Mouse (Mus musculus): ENCODE results near the gene Zfp563.
A peak's percentile ranks its signal among the peaks of the same experiment; 100 is the strongest.

Gene Zfp563

DNA sequence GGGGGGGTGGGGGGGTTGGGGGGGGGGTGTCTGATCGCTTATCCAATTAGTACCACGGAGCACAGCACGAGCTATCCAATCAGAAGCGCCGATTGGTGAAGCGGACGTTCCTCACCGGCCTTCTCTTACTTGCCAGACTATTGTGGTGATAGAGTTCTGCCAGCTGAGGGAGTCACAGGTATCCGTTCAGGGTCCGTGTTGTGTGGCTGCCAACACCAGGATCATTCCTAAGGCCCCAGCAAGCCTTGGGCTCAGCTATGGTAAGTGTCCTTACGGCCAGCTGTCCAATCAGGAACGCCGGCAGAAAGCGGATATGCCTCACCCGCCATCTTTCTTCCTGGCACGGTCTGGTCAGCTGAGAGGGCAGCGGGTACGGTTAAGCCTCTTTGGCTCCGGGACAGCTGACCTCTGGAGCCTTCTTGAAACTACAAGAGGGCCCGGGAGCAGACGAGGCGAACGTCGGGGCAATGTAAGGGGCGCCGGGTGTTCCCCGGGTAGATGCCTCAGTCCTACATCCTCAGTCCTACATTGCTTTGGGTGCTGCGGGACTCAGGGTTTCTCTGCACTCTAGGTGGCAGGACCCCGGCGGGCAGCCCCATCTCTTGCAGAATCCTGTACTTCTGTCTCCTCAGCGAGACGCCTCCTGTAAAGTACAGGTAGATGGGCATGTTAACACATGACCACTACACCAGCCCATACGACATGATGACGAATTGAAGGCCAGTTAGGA, at the start of gene Zfp563:
Zfp563 (plus strand) TSS at position 91 of the 730 bp plus-strand sequence.
- no peaks in the 10 kb centered on the region for H3K27me3 ChIP-seq (ENCODE audit: control insufficient read depth, insufficient read depth, low read length, poor library complexity, severe bottlenecking)
- no peaks in the 10 kb centered on the region for H3K36me3 ChIP-seq (ENCODE audit: control insufficient read depth, insufficient read depth, low read length, poor library complexity, severe bottlenecking)
- DNase-seq (ENCODE audit: low read depth, low spot score) = peak; percentile 88

DNA sequence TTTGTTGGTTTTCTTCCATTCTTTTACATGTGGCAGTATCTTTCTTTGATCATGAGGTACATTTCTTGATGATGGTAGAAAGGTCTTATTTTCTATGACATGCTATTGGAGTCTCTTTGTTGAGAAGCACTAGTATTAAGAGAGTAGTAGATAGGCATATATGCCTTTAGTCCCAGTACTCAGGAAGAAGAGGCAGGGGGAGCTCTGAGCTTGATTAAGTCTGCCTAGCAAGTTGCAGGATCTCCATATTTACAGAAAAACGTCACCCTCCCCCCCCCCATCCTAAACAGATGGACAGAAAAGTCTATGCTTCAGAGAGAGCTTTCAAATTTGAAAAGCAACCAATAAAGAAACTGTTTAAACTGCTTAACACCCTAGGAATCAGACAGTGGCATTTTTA, 30.3 kb upstream of the Zfp563 start:
- no peaks in the 10 kb centered on the region for H3K36me3 ChIP-seq (ENCODE audit: control insufficient read depth, insufficient read depth, low read length, poor library complexity, severe bottlenecking)

DNA sequence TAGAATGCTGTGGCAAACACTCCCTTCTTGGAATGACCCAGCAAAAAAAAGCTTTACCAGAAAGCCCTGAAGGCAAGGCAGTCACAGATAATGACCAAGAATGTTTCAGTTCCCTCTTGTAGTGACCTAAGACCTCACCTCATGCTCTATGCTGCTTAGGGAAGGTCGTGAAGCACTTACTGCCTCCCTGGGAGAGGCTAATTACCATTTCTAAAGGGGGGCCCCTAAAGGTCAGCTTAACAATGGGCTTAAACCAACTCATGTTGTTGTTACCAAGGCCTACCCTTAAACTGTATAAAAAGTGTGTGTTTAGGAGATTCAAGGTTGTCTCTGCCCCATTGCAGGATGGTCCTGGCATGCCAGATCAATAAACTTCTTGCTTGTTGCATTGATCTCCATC, 26.1 kb upstream of the Zfp563 start:
- no peak for DNase-seq (ENCODE audit: low read depth, low spot score)
- H3K36me3 ChIP-seq (ENCODE audit: control insufficient read depth, insufficient read depth, low read length, poor library complexity, severe bottlenecking) = no peaks in the 10 kb centered on the region
- H3K27me3 ChIP-seq (ENCODE audit: control insufficient read depth, insufficient read depth, low read length, poor library complexity, severe bottlenecking) = no peaks in the 10 kb centered on the region

More for the DNA sequence above, 30.3 kb upstream of the Zfp563 start:
- peak; percentile 3 for DNase-seq (ENCODE audit: low read depth, low spot score)
- no peaks in the 10 kb centered on the region for H3K27me3 ChIP-seq (ENCODE audit: control insufficient read depth, insufficient read depth, low read length, poor library complexity, severe bottlenecking)

DNA sequence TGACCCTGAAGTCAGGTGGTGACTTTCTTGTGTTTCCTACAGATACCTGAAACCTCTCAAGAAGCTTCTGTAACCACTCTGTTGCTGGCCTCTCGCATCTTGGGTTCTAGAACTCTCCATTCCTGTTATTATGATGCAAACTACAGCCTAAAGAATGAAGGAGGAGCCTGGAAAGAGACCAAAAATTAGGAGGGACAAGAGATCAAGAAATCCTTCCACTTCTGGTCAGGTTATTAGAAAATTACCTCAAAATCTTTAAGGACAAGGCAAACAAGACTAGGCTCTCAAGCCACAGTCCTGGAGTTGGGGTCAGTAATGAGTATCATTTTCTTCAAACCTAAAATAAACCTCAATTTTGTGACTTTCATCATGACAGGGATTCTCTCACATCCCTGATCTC, 21.2 kb upstream of the Zfp563 start, which contains the start of gene 4921501E09Rik:
4921501E09Rik (minus strand) TSS at position 101 of the 400 bp plus-strand sequence.
- no peak for DNase-seq (ENCODE audit: low read depth, low spot score)
- H3K36me3 ChIP-seq (ENCODE audit: control insufficient read depth, insufficient read depth, low read length, poor library complexity, severe bottlenecking) = no peaks in the 10 kb centered on the region
- no peaks in the 10 kb centered on the region for H3K27me3 ChIP-seq (ENCODE audit: control insufficient read depth, insufficient read depth, low read length, poor library complexity, severe bottlenecking)

DNA sequence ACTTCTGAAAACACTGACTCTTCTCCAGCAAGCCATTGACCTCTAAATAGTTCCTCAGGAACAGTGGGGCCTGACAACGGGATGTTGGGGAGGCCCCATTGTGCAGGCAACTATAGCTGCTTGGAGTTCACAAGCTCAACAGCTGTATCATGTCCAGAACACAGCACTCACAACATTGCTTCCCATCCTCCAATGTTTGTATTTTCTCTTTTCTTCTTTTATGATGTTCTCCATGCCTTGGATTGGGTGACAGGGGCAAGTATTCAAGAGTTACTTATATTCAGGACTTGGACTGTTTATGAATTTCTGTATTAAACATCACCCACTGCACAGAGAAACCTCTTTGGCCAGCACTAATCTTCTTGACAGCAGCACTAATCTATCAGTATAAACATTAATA, 2.5 kb downstream of the Zfp563 start:
- Histone ChIP-seq H3K27me3 (ENCODE audit: control insufficient read depth, insufficient read depth, low read length, poor library complexity, severe bottlenecking) (no peaks in the 10 kb centered on the region), H3K36me3 (ENCODE audit: control insufficient read depth, insufficient read depth, low read length, poor library complexity, severe bottlenecking) (no peaks in the 10 kb centered on the region)
- DNase-seq (ENCODE audit: low read depth, low spot score) = no peak

DNA sequence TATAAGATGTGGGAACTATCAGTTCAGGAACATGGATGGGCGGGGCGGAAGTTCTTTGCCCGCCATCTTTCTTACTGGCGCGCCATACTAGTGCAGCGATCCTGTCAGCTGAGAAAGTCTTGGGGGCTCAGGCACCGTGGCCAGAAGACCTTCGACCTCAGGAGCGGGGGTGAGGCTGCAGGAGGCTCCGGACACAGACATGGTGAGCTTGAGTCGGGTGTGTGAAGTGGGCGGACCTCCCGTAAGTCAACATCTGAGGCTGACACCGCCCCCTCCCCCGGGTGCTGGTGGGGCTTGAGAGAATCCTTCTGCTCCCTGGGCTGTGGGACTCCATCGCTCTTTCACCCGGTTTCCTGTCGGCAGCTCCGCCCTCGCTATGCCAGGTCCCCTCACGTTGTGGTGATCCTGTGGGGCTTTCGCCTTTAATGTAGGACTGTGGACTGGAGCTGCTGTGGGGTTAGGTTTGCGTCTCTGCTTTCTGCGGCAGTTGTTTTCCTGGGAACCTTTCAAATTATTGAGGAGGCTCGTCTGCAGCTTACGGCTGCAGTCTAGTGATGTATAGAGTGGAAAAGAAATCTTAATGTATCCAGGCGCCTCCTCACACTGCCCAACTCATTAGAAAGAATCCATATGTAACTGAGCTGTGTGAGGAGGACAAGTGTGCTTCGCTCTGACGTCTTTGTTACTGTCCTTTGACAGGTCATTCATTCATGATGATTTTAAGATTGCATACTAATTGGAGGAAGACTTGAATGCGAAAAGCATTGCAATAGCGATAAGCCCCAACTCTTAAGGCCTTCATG, 3.5 kb downstream of the Zfp563 start:
- Histone ChIP-seq H3K27me3 (ENCODE audit: control insufficient read depth, insufficient read depth, low read length, poor library complexity, severe bottlenecking) (no peaks in the 10 kb centered on the region), H3K36me3 (ENCODE audit: control insufficient read depth, insufficient read depth, low read length, poor library complexity, severe bottlenecking) (no peaks in the 10 kb centered on the region)
- DNase-seq (ENCODE audit: low read depth, low spot score) = peak; percentile 63

DNA sequence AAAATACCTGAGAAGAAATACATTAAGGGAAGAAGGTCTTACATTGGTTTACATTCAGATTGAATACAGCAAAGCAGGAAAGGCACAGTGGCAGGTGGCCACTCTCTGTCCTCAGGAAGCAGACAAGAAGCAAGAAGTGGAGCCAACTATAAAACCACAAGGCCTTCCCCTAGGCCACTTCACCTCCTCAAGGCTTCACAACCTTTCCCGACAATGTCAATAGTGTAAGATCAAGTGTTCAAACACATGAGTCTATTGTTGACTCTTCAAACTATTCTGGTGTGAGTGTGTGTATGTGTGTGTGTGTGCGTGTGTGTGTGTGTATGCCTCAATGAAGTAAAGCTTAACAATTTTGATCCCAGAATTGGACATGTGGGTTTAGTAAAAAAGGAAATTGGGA, 8.3 kb downstream of the Zfp563 start:
- no peak for DNase-seq (ENCODE audit: low read depth, low spot score)
- no peaks in the 10 kb centered on the region for H3K36me3 ChIP-seq (ENCODE audit: control insufficient read depth, insufficient read depth, low read length, poor library complexity, severe bottlenecking)
- no peaks in the 10 kb centered on the region for H3K27me3 ChIP-seq (ENCODE audit: control insufficient read depth, insufficient read depth, low read length, poor library complexity, severe bottlenecking)

DNA sequence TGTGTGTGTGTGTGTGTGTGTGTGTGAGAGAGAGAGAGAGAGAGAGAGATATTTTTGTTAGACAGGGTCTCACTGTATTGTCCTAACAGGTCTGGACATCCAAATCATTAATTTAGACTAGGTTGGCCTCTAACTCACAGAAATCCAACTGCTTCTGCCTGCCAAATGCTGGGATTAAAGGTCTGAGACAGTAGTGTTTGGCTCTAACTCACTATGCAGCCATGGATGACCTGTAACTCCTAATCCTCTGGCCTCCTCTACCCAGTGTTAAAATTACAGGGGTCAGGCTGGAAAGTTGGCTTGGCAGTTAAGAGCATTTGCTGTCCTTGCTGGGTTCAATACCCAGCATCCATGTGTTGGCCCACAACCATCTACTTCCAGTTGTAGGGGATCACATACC, 35.4 kb downstream of the Zfp563 start:
- DNase-seq (ENCODE audit: low read depth, low spot score) = no peak
- no peaks in the 10 kb centered on the region for H3K36me3 ChIP-seq (ENCODE audit: control insufficient read depth, insufficient read depth, low read length, poor library complexity, severe bottlenecking)

DNA sequence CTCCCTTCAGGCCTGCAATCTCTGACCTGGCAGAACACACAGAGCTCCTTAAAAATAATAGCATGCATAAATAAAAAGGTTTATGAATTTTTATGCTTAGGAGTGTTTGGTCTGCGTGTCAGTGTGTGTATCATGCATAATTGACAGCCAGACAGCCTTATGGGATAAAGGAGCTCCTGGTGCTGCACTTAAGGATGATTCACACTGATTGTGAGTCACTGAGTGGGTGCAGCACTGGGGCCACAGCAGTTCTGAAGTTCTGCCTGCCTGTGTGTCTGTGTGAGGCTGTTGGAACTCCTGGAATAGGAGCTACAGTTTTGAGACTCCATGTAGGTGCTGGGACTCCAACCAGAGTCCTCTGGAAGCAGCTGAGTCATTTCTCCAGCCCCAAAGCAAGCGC, 37.1 kb downstream of the Zfp563 start:
- no peak for DNase-seq (ENCODE audit: low read depth, low spot score)

More for the DNA sequence above, 35.4 kb downstream of the Zfp563 start:
- H3K27me3 ChIP-seq (ENCODE audit: control insufficient read depth, insufficient read depth, low read length, poor library complexity, severe bottlenecking) = no peaks in the 10 kb centered on the region

DNA sequence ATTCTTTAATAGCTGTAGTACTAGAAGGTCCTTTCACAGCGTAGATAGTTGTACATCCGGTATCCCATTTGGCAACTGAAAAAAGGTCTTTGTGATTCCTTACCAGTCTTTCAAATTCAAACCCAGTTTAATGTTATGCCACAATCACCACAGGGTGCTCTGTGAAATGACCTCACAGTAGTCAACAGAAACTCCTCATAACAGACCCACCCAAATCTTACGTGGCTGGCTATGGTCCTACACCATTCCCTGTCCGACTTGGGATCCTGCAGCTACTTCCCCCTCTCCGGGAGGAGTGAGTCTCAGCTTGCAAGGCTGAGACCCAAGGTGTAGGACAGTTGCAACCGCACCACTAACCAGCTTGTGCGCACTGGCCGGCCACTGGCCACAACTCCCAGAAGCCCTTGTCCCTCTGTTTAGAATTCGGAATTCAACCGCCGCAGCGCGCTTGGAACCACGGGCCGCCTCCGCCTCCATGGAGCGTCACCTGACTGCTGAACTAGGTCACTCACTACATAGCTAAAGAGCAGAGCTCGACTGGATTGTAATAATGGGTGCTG, 50.2 kb downstream of the Zfp563 start, which contains the start of gene Morc2b:
Morc2b (minus strand) TSS at position 423 of the 560 bp plus-strand sequence.
- Histone ChIP-seq H3K27me3 (ENCODE audit: control insufficient read depth, insufficient read depth, low read length, poor library complexity, severe bottlenecking) (no peaks in the 10 kb centered on the region), H3K36me3 (ENCODE audit: control insufficient read depth, insufficient read depth, low read length, poor library complexity, severe bottlenecking) (no peaks in the 10 kb centered on the region)
- DNase-seq (ENCODE audit: low read depth, low spot score) = no peak

More for the DNA sequence above, 37.1 kb downstream of the Zfp563 start:
- H3K36me3 ChIP-seq (ENCODE audit: control insufficient read depth, insufficient read depth, low read length, poor library complexity, severe bottlenecking) = no peaks in the 10 kb centered on the region
- no peaks in the 10 kb centered on the region for H3K27me3 ChIP-seq (ENCODE audit: control insufficient read depth, insufficient read depth, low read length, poor library complexity, severe bottlenecking)

Measured in splenic B cell, adult 2 months (primary cell).